Mouse (Mus musculus): ENCODE data around the gene Lrpap1.

- TF ChIP-seq CTCF (IDR thresholded peaks at IDR 0.05; ENCODE audit: low read depth) (no peak), EP300 (IDR thresholded peaks at IDR 0.05; ENCODE audit: low read depth) (no peak)
Observed at GRCm38 (mm10) chr5:35118418-35118817, 12.9 kb upstream of the Lrpap1 start.

All from liver, postnatal 0 days (tissue).